Mouse (Mus musculus) retina, embryonic 14.5 days (tissue): ENCODE results near the gene Rccd1.

ENCODE experiments used
- DNase-seq: peaks from one replicate; pipeline ENCODE4 v3.0.0-alpha.2; 2015; ENCODE audit warnings: low spot score

Gene Rccd1

GRCm38 (mm10) chr7:80260625-80261371 is 63.5 kb downstream of the Rccd1 start, which contains the start of gene Ngrn:
Gene Ngrn (plus strand): TSS chr7:80261215.
- peak; percentile 94 for DNase-seq

DNA sequence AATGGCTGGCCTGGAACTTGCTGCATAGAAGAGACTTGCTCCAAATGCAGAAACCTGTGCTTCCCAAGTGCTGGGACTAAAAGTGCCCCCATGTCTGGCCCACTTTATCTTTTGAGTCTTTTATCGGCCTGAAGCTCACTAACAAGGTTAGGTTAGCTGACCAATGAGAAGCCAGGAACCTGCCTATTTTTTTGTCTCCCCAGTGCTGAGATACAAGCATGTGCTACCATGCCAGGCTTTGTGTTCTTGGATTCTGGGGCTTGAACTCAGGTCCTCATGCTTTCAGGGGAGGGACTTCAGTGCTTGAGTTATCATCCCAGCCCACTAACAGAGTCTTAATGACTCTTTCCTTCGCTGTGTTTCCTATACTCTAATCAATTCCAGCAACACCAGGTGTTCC is 66.5 kb downstream of the Rccd1 start:
- DNase-seq: no peak

GRCm38 (mm10) chr7:80255981-80256380 is 68.3 kb downstream of the Rccd1 start:
- no peak for DNase-seq

- no peak for DNase-seq
Measured at GRCm38 (mm10) chr7:80252886-80253285, 71.4 kb downstream of the Rccd1 start.

GRCm38 (mm10) chr7:80252437-80252836 is 71.8 kb downstream of the Rccd1 start:
- no peak for DNase-seq

GRCm38 (mm10) chr7:80246859-80247258 is 77.4 kb downstream of the Rccd1 start:
- no peak for DNase-seq

- peak; percentile 99 for DNase-seq
Measured at GRCm38 (mm10) chr7:80246148-80246721, 78.0 kb downstream of the Rccd1 start, which contains the start of gene Ttll13. Gene Ttll13 (plus strand): TSS chr7:80246376.

DNA sequence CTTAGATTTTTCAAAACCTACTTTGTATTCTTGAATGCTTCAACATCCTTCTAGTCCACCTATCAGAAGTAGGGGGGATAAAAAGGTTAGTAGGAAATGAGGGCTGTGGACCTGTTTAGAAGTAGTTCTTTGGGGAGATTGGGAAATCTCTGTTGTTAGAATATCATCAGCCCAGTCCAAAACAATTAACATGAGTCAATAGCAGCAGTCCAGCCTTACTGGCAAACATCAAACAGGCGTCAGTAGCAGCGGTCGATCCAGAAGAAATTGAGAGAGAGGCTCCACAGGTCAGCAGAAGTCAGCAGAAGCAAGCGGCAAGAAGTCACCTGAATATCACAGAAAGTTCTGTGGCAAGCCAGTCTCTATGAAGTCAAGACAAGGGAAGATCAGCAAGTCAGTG is 79.4 kb downstream of the Rccd1 start:
- DNase-seq: no peak
